Mouse (Mus musculus) mesoderm, embryonic 11.5 days (tissue): Measurements from ENCODE around the gene Slc22a30.
"Not testable (repeated sequence)": the region's sequence is repeated elsewhere in the genome, so short reads cannot be mapped to it uniquely, and the experiment has no call there.

Source experiments
- DNase-seq: peaks from one replicate; pipeline ENCODE4 v3.0.0-alpha.2; 2012; ENCODE audit warnings: low read depth, low spot score

Gene Slc22a30

GRCm38 (mm10) chr19:8405011-8405410 lies at the start of gene Slc22a30:
Gene Slc22a30 (minus strand): TSS chr19:8405111.
- DNase-seq: not testable (repeated sequence)

GRCm38 (mm10) chr19:8448321-8448720 lies 43.4 kb upstream of the Slc22a30 start:
- no peak for DNase-seq

- no peak for DNase-seq
Observed at GRCm38 (mm10) chr19:8447516-8447915, 42.6 kb upstream of the Slc22a30 start.

GRCm38 (mm10) chr19:8431051-8431662 lies 26.2 kb upstream of the Slc22a30 start:
- no peak for DNase-seq

- DNase-seq: not testable (repeated sequence)
Observed at GRCm38 (mm10) chr19:8407290-8408021, 2.5 kb upstream of the Slc22a30 start.
